Mouse (Mus musculus) liver, postnatal 0 days (tissue): ENCODE data around the gene Il12rb1.

Experiments
- CTCF ChIP-seq: sonication (generic); IDR thresholded peaks from 2 replicates; pipeline ENCODE4 v1.5.1; 2016; ENCODE audit warnings: antibody characterized with exemption, low read depth
- EP300 ChIP-seq: IDR thresholded peaks from 2 replicates; pipeline ENCODE4 v1.6.1; 2016; ENCODE audit warnings: antibody characterized with exemption, low read depth, mild to moderate bottlenecking

DNA sequence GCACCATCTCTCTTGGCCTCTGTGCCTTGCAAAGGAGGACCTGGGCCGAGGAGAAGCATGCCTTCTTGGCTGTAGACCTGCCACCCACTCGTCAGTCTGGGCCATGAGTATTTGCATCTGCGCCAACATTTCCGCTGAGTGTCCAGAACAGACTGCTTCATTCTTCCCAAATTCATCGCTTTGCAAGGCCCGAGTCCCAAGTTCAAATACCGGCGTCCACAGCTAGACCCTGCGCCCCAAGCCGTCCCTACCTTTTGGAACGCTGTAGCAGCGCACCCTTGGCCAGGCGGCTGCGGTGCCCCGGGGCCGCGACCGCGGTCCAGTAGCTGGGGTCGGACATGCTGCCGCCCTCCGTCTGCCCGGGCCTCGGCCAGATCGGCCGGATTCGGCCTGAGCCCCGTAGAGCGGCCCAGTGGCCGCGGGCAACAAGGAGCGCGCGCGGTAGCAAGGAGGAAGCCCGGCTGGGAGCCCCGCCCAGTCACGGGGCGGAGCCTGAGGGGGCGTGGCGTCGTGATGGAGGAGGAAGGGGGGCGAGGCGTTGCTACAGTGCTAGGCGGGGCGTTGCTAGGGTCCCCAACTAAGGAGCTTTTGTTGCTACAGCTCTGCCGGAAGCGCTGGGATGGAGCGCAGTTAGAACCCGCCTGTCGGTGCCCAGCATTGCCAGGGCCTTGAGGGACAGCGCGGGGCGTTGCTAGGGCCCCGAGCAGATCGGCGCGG is 16.1 kb upstream of the Il12rb1 start:
- TF ChIP-seq CTCF (no peak), EP300 (no peak)
